Mouse (Mus musculus): Measurements from ENCODE around the gene Ankrd35. TPM values are rescaled to one million over a fixed set of nuclear protein-coding genes. Genes with fewer than 3 reads are reported as not detected.
"Not testable (repeated sequence)": the region's sequence is repeated elsewhere in the genome, so short reads cannot be mapped to it uniquely, and the experiment has no call there.

Gene Ankrd35
- polyA plus RNA-seq, 1 experiment from 2014 or later: 0.60 TPM

- no peak for ATAC-seq (replicated peaks; ENCODE audit: extremely low read depth, insufficient read depth, low FRiP score)
- peaks cover 14% of the 10 kb centered on the region; the same call in 1 of the 2 replicates for H3K27me3 ChIP-seq (ENCODE audit: control insufficient read depth, insufficient read depth, low read length)
- no peak overlapping the region for H3K27ac ChIP-seq (ENCODE audit: low read length)
- no peaks in the 10 kb centered on the region for H3K36me3 ChIP-seq (ENCODE audit: control insufficient read depth, insufficient read depth)
- no peak overlapping the region for H3K9ac ChIP-seq (ENCODE audit: low read length)
- no peaks in the 10 kb centered on the region for H3K9me3 ChIP-seq (replicated peaks; ENCODE audit: control insufficient read depth, low read length)
- H3K4me3 ChIP-seq (ENCODE audit: low read length): no peak overlapping the region
- H3K4me1 ChIP-seq (ENCODE audit: control insufficient read depth, insufficient read depth, low read length): peaks cover 6% of the 10 kb centered on the region; the same call in 1 of the 2 replicates
- 27% methylated on average over 12 of the region's 12 CpGs for WGBS
- H3K4me2 ChIP-seq (ENCODE audit: low read depth, low read length): no peak overlapping the region
Measured at GRCm38 (mm10) chr3:96680269-96680956, 10.5 kb downstream of the Ankrd35 start.

- Histone ChIP-seq H3K4me3 (ENCODE audit: low read length) (no peak overlapping the region), H3K9ac (ENCODE audit: low read length) (no peak overlapping the region), H3K36me3 (ENCODE audit: control insufficient read depth, insufficient read depth) (no peaks in the 10 kb centered on the region), H3K4me1 (ENCODE audit: control insufficient read depth, insufficient read depth, low read length) (peaks cover 6% of the 10 kb centered on the region; the same call in 1 of the 2 replicates), H3K27ac (ENCODE audit: low read length) (no peak overlapping the region), H3K9me3 (replicated peaks; ENCODE audit: control insufficient read depth, low read length) (no peaks in the 10 kb centered on the region), H3K4me2 (ENCODE audit: low read depth, low read length) (no peak overlapping the region), H3K27me3 (ENCODE audit: control insufficient read depth, insufficient read depth, low read length) (peaks cover 12% of the 10 kb centered on the region; the same call in 1 of the 2 replicates)
- ATAC-seq (replicated peaks; ENCODE audit: extremely low read depth, insufficient read depth, low FRiP score): no peak
- 84% methylated on average over 3 of the region's 3 CpGs for WGBS
Measured at GRCm38 (mm10) chr3:96683496-96683895, 13.6 kb downstream of the Ankrd35 start.

GRCm38 (mm10) chr3:96684151-96684821, 14.4 kb downstream of the Ankrd35 start:
- Histone ChIP-seq H3K4me3 (ENCODE audit: low read length) (peak overlapping the region; percentile 45), H3K36me3 (ENCODE audit: control insufficient read depth, insufficient read depth) (no peaks in the 10 kb centered on the region), H3K4me1 (ENCODE audit: control insufficient read depth, insufficient read depth, low read length) (peaks cover 6% of the 10 kb centered on the region; the same call in 1 of the 2 replicates), H3K27me3 (ENCODE audit: control insufficient read depth, insufficient read depth, low read length) (peaks cover 12% of the 10 kb centered on the region; the same call in 1 of the 2 replicates), H3K9me3 (replicated peaks; ENCODE audit: control insufficient read depth, low read length) (no peaks in the 10 kb centered on the region), H3K27ac (ENCODE audit: low read length) (no peak overlapping the region), H3K4me2 (ENCODE audit: low read depth, low read length) (peak overlapping the region; percentile 69), H3K9ac (ENCODE audit: low read length) (peak overlapping the region; percentile 63)
- no peak for ATAC-seq (replicated peaks; ENCODE audit: extremely low read depth, insufficient read depth, low FRiP score)
- 45% methylated on average over 17 of the region's 17 CpGs for WGBS

GRCm38 (mm10) chr3:96684822-96685156, 14.9 kb downstream of the Ankrd35 start:
- Histone ChIP-seq H3K27ac (ENCODE audit: low read length) (no peak overlapping the region), H3K9ac (ENCODE audit: low read length) (peak overlapping the region; percentile 63), H3K36me3 (ENCODE audit: control insufficient read depth, insufficient read depth) (no peaks in the 10 kb centered on the region), H3K4me2 (ENCODE audit: low read depth, low read length) (peak overlapping the region; percentile 69), H3K9me3 (replicated peaks; ENCODE audit: control insufficient read depth, low read length) (no peaks in the 10 kb centered on the region), H3K4me1 (ENCODE audit: control insufficient read depth, insufficient read depth, low read length) (peaks cover 6% of the 10 kb centered on the region; the same call in 1 of the 2 replicates), H3K4me3 (ENCODE audit: low read length) (peak overlapping the region; percentile 45), H3K27me3 (ENCODE audit: control insufficient read depth, insufficient read depth, low read length) (peaks cover 12% of the 10 kb centered on the region; the same call in 1 of the 2 replicates)
- 6% methylated on average over 28 of the region's 28 CpGs for WGBS
- ATAC-seq (replicated peaks; ENCODE audit: extremely low read depth, insufficient read depth, low FRiP score): no peak

- not testable (repeated sequence) for H3K4me1 ChIP-seq (ENCODE audit: control insufficient read depth, insufficient read depth, low read length); H3K9me3 ChIP-seq (replicated peaks; ENCODE audit: control insufficient read depth, low read length); H3K9ac ChIP-seq (ENCODE audit: low read length); ATAC-seq (replicated peaks; ENCODE audit: extremely low read depth, insufficient read depth, low FRiP score); H3K4me2 ChIP-seq (ENCODE audit: low read depth, low read length); H3K27ac ChIP-seq (ENCODE audit: low read length); H3K4me3 ChIP-seq (ENCODE audit: low read length); H3K36me3 ChIP-seq (ENCODE audit: control insufficient read depth, insufficient read depth)
- peaks cover 12% of the 10 kb centered on the region; the same call in 1 of the 2 replicates for H3K27me3 ChIP-seq (ENCODE audit: control insufficient read depth, insufficient read depth, low read length)
- WGBS: 89% methylated on average over 5 of the region's 5 CpGs
Measured at GRCm38 (mm10) chr3:96686057-96686456, 16.1 kb downstream of the Ankrd35 start.

GRCm38 (mm10) chr3:96688854-96689253, 18.9 kb downstream of the Ankrd35 start:
- H3K27me3 ChIP-seq (ENCODE audit: control insufficient read depth, insufficient read depth, low read length): peaks cover 7% of the 10 kb centered on the region; the same call in 1 of the 2 replicates
- no peaks in the 10 kb centered on the region for H3K36me3 ChIP-seq (ENCODE audit: control insufficient read depth, insufficient read depth)
- no peaks in the 10 kb centered on the region for H3K9me3 ChIP-seq (replicated peaks; ENCODE audit: control insufficient read depth, low read length)
- H3K27ac ChIP-seq (ENCODE audit: low read length): no peak overlapping the region
- no peak overlapping the region for H3K4me3 ChIP-seq (ENCODE audit: low read length)
- no peak for ATAC-seq (replicated peaks; ENCODE audit: extremely low read depth, insufficient read depth, low FRiP score)
- 71% methylated on average over 11 of the region's 11 CpGs for WGBS
- H3K4me1 ChIP-seq (ENCODE audit: control insufficient read depth, insufficient read depth, low read length): peaks cover 6% of the 10 kb centered on the region; the same call in 1 of the 2 replicates
- no peak overlapping the region for H3K4me2 ChIP-seq (ENCODE audit: low read depth, low read length)
- no peak overlapping the region for H3K9ac ChIP-seq (ENCODE audit: low read length)

GRCm38 (mm10) chr3:96690298-96690697, 20.4 kb downstream of the Ankrd35 start:
- H3K9me3 ChIP-seq (replicated peaks; ENCODE audit: control insufficient read depth, low read length): no peaks in the 10 kb centered on the region

GRCm38 (mm10) chr3:96692506-96692905, 22.6 kb downstream of the Ankrd35 start:
- no peaks in the 10 kb centered on the region for H3K27me3 ChIP-seq (ENCODE audit: control insufficient read depth, insufficient read depth, low read length)
- H3K4me1 ChIP-seq (ENCODE audit: control insufficient read depth, insufficient read depth, low read length): peaks cover 14% of the 10 kb centered on the region
- H3K9me3 ChIP-seq (replicated peaks; ENCODE audit: control insufficient read depth, low read length): no peaks in the 10 kb centered on the region
- no peak overlapping the region for H3K4me2 ChIP-seq (ENCODE audit: low read depth, low read length)
- no peaks in the 10 kb centered on the region for H3K36me3 ChIP-seq (ENCODE audit: control insufficient read depth, insufficient read depth)
- no peak for ATAC-seq (replicated peaks; ENCODE audit: extremely low read depth, insufficient read depth, low FRiP score)
- no peak overlapping the region for H3K4me3 ChIP-seq (ENCODE audit: low read length)
- H3K27ac ChIP-seq (ENCODE audit: low read length): no peak overlapping the region
- no peak overlapping the region for H3K9ac ChIP-seq (ENCODE audit: low read length)
- 19% methylated on average over 3 of the region's 3 CpGs for WGBS

More at GRCm38 (mm10) chr3:96690298-96690697, 20.4 kb downstream of the Ankrd35 start:
- Histone ChIP-seq H3K4me1 (ENCODE audit: control insufficient read depth, insufficient read depth, low read length) (peaks cover 5% of the 10 kb centered on the region; the same call in 1 of the 2 replicates), H3K4me3 (ENCODE audit: low read length) (no peak overlapping the region), H3K9ac (ENCODE audit: low read length) (no peak overlapping the region), H3K36me3 (ENCODE audit: control insufficient read depth, insufficient read depth) (no peaks in the 10 kb centered on the region), H3K27ac (ENCODE audit: low read length) (no peak overlapping the region), H3K4me2 (ENCODE audit: low read depth, low read length) (no peak overlapping the region), H3K27me3 (ENCODE audit: control insufficient read depth, insufficient read depth, low read length) (peaks cover 2% of the 10 kb centered on the region; the same call in 1 of the 2 replicates)
- no peak for ATAC-seq (replicated peaks; ENCODE audit: extremely low read depth, insufficient read depth, low FRiP score)
- WGBS: 48% methylated on average over 3 of the region's 3 CpGs

- 79% methylated on average over 1 of the region's 1 CpGs for WGBS
- Histone ChIP-seq H3K27me3 (ENCODE audit: control insufficient read depth, insufficient read depth, low read length) (no peaks in the 10 kb centered on the region), H3K27ac (ENCODE audit: low read length) (no peak overlapping the region), H3K9ac (ENCODE audit: low read length) (no peak overlapping the region), H3K4me1 (ENCODE audit: control insufficient read depth, insufficient read depth, low read length) (peaks cover 21% of the 10 kb centered on the region), H3K36me3 (ENCODE audit: control insufficient read depth, insufficient read depth) (no peaks in the 10 kb centered on the region), H3K9me3 (replicated peaks; ENCODE audit: control insufficient read depth, low read length) (no peaks in the 10 kb centered on the region), H3K4me2 (ENCODE audit: low read depth, low read length) (no peak overlapping the region), H3K4me3 (ENCODE audit: low read length) (no peak overlapping the region)
- no peak for ATAC-seq (replicated peaks; ENCODE audit: extremely low read depth, insufficient read depth, low FRiP score)
Measured at GRCm38 (mm10) chr3:96693579-96693978, 23.6 kb downstream of the Ankrd35 start.
